Mouse (Mus musculus) cerebellum, adult 8-10 months (tissue): ENCODE data around the gene Guca1b.

Experiments used
- DNase-seq: peaks from one replicate; pipeline ENCODE4 v3.0.0; 2022

The Guca1b gene

GRCm38 (mm10) chr17:47385145-47385544, at the start of gene Guca1b:
Gene Guca1b, plus strand, starts transcription at chr17:47385393.
- DNase-seq: no peak

GRCm38 (mm10) chr17:47343121-47343520, 42.1 kb upstream of the Guca1b start:
- DNase-seq: no peak

- no peak for DNase-seq
Measured at GRCm38 (mm10) chr17:47349721-47350319, 35.4 kb upstream of the Guca1b start.

- peak; percentile 13 for DNase-seq
Measured at GRCm38 (mm10) chr17:47359964-47360363, 25.2 kb upstream of the Guca1b start.

GRCm38 (mm10) chr17:47361343-47361742, 23.9 kb upstream of the Guca1b start:
- no peak for DNase-seq

- peak; percentile 82 for DNase-seq
Measured at GRCm38 (mm10) chr17:47368401-47369086, 16.6 kb upstream of the Guca1b start, which contains the start of gene Mrps10. Gene Mrps10, plus strand, starts transcription at chr17:47368887.

- DNase-seq: no peak
Measured at GRCm38 (mm10) chr17:47369087-47369443, 16.1 kb upstream of the Guca1b start.

- DNase-seq: peak; percentile 49
Measured at GRCm38 (mm10) chr17:47371451-47371850, 13.7 kb upstream of the Guca1b start.

GRCm38 (mm10) chr17:47373991-47374390, 11.2 kb upstream of the Guca1b start:
- no peak for DNase-seq

GRCm38 (mm10) chr17:47376779-47377280, 8.4 kb upstream of the Guca1b start:
- no peak for DNase-seq

- DNase-seq: no peak
Measured at GRCm38 (mm10) chr17:47378133-47378532, 7.1 kb upstream of the Guca1b start.

- DNase-seq: no peak
Measured at GRCm38 (mm10) chr17:47381917-47382316, 3.3 kb upstream of the Guca1b start.

GRCm38 (mm10) chr17:47383266-47383665, 1.9 kb upstream of the Guca1b start:
- DNase-seq: no peak

- no peak for DNase-seq
Measured at GRCm38 (mm10) chr17:47384064-47384463, 1.1 kb upstream of the Guca1b start.

GRCm38 (mm10) chr17:47386649-47387048, 1.5 kb downstream of the Guca1b start:
- DNase-seq: peak; percentile 10

- no peak for DNase-seq
Measured at GRCm38 (mm10) chr17:47394223-47394869, 9.2 kb downstream of the Guca1b start.

GRCm38 (mm10) chr17:47395376-47395913, 10.3 kb downstream of the Guca1b start:
- DNase-seq: no peak

- no peak for DNase-seq
Measured at GRCm38 (mm10) chr17:47399091-47399490, 13.9 kb downstream of the Guca1b start.

- DNase-seq: no peak
Measured at GRCm38 (mm10) chr17:47400451-47400850, 15.3 kb downstream of the Guca1b start, which contains the start of gene Guca1a. Gene Guca1a, minus strand, starts transcription at chr17:47400584.

GRCm38 (mm10) chr17:47407717-47408557, 22.7 kb downstream of the Guca1b start:
- no peak for DNase-seq

GRCm38 (mm10) chr17:47408558-47408898, 23.3 kb downstream of the Guca1b start:
- DNase-seq: peak; percentile 48
